Mouse (Mus musculus): ENCODE data around the gene Ets1.
A peak's percentile ranks its signal among the peaks of the same experiment; 100 is the strongest.

Gene Ets1

DNA sequence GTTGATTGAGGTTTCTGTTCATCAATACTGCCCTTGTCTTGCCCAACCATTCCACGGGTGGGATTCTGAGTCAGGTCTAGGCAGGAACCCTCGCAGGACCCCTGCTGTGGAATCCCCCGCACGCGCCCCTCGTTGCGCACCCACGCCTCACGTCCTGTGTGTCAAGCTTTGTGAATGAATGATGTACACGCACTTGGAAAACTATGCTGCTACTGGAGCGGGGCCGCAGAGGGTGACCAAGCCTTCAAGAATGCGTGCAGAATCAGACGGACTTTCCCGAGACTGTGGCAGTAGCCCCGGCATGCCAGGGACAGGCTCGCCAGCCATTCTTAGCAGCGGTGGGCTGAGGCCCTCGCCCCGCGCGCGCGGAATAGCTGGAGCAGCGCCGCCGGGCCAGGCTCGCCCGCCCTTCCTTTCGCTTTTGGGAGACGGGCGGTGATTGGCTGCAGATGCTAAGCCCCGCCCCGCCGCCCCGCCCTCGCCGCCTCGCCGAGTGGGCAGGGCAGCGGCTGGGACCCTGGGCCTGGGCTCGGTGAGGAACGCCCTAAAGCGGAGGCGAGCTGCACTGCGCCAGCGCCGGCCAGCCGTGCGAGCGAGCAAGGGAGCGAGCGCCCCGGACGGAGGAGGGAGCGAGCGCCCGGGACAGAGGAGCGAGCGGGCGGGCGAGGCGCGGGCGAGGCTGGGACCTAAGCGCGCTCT is 59.6 kb downstream of the Ets1 start:
- DNase-seq (ENCODE audit: low spot score), result peak; percentile 94

DNA sequence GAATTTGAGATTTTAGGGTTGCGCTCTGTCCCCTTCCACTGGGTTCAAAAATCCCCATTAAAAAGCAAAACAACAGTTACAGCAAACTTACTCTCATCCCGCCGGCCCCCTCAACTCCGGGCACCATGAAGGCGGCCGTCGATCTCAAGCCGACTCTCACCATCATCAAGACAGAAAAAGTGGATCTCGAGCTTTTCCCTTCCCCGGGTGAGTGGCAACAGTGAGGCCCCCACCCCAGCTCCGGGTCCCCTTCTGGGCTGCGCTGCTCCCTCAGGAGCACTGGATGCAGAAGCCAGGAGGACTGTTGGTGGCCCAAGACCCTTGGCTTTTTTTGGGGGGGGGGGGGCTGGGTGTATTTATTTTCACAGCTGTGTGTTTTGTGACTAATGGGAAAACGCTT is 60.2 kb downstream of the Ets1 start:
- DNase-seq (ENCODE audit: low spot score), result no peak

DNA sequence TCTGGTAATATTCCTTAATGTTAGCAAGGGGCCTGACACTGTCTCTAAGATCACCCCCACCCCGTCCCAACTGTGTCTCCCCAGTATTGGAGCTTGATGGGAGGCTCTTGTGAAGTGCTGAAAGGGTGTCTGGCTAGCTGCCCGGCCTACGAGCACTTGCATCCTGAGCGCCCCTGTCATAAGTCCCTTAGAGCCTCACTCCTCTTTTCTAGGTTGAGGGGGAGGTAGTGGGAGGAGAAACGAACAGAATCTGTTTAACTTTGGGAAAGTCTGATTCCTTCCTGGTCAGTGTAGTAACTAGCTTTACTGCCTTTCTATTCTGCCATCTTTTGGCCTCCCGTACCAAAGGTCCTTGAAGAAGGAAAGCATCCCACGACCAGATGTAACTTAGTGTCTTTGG is 60.7 kb downstream of the Ets1 start:
- DNase-seq (ENCODE audit: low spot score), result no peak

DNA sequence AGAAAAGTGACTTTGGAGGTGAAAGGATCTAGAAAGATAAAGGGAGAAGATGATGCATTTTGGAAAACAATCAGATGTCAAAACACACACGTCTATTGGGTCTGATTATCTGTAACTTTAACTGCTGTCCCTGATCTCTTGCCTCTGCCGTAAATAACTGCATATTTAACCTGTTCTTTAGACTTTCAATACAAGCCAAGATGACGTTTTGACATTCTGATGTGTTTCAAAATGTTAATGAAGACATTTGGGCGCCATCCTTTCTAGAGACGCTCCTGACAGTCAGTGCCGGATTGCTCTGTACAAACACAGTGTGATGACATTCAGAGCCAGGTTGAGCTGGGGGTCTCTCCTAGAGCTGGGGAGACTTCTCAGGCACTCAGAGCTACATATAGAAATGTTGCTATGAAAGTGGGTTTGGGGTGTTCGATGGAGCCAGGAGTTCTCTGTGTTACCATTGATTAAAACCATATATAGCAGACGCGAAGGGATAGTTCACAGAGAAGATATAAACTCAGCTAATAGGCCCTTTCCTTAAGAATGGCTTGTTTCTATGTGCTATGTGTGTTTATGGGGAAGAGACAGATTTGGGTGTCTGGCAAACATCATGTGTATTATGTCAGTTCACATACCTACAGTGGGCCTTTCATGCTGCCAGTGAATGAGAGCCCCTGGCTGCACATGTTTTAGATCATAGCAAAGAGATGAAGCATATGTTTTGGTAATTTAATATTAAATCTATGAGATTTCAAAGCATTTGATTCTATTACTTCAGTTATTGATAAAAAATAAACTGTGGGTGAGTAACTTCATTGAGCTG is 61.5 kb downstream of the Ets1 start:
- no peak for DNase-seq (ENCODE audit: low spot score)

DNA sequence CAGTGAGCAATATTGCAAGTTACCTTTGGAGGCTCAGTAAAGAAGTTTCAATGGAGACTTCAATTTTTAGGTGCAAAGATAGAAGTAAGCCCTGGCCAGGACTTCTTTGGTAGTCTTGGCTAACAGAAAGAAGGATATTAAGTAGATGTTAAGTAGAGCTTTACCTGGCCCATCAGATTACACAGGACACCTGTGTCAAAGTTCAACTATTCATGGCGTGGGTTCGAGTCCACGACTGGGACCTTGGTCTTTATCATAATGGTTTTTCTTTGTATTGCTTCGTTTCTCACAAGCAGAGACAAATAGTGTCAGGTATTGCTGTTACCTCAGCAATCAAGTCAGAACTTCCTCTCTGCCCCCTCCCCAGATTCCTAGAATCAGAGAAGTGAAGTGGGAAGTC is 62.7 kb downstream of the Ets1 start:
- no peak for DNase-seq (ENCODE audit: low spot score)

DNA sequence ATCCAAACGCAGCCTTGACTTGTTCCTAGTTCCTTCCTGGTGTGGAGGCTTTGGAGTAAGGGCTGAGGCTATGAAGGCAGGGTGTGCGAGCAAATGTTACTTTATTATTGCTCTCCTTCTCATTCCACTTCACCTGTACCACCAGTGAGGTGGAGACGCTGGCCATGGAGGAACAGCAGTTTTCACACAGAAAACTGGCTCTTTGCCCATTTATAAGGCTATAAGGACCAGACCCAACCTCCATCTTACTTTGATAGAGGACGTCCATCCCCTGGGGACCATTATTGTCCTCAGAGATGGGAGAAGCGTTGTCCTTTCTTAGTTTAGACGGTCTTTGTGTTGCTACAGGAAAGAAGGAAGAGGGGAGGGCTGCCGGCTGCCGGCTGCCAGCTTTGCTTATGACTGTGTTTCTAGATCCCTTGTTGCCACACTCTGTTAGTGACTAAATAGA is 63.4 kb downstream of the Ets1 start:
- no peak for DNase-seq (ENCODE audit: low spot score)

DNA sequence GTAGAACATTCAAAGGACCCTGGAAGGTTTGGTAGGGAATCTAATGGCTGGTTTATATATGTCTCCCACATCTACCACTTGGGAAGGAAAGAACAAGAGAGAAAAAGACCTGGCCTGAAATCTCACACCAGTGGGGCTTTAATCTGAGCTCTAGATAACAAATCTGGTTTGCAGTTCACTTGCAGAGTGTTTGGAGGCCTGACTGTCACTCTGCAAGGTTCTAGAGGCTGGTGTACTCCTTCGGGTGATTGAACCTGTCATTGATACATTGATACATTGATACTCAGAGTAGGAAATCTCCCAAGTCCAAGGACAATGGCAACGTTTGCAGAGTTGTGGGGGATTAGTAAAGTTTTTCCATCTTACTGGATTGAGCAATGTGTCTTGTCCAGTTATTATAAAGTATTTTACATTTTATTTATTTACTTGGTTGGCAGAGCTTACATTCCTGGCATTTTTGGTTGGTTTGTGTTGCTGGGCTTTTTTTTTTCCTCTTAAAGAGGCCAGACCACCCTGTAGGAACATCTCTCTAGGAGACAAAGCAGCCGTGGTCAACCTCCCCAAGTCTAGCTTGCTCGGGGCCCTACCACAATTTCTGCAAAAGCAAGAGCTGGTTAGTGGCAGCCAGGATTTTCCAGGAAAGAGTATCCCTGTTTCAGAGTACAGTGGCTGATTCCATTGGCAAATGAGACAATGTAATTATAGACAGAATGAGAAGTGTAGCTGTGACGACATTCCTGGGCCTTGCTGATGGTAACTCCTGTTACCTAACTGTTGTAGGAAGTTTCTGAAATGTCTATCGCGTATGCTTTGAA is 64.3 kb downstream of the Ets1 start:
- no peak for DNase-seq (ENCODE audit: low spot score)

DNA sequence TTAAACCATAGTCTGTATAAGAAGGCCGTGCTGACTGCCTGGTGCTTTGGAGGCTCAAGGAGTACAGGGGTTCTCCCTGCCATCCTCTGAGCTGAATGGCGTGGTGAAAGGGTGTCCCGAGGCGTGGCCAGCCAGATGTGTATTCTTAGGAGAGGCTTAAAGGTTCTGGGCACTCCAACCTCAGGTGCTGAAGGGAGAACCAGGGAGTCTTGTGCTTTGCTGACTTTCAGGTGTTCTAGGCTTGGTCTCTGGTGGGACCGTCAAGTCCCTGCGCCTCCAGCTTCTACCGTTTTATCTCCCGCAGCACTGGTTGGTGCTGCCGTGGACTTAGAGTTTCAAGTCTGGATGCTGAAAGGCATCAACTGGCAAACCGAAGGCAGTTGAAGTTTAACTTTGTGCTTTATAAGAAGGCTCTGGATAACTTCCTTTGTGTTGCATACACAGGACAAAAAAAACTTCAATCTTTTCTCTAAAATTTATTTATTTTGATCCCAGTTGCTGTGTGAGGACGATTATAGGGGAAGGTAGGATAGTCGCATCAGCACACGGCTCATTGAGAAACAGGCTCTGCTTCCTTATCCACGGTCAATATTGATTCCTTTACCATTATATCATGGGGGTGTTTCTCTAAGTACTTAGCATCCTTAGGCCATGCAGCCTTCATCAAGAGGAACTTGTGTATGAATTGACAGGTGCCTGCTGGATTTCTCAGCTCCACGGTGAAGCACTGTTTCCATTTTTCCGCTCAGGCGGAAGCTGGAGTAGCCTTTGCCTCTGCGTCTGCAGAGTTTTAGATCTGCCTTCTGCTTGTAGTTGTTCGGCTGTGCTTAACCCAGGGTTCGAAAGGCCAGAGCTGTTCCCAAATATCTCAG is 65.3 kb downstream of the Ets1 start:
- DNase-seq (ENCODE audit: low spot score), result no peak

DNA sequence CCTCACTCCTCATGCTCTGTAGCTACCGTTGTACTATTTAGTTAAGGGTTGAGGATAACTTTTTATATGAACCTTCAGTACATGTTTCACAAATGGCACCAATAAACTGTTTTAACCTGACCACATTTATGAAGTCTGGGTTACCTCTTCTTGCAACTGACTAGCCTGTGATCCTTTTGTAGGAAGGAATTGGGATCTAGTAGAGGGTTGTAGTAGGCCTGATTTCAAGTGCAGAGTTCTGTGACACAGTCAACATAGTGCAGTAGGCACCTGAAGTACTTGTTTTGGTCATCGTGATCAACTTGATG is 65.9 kb downstream of the Ets1 start:
- no peak for DNase-seq (ENCODE audit: low spot score)

DNA sequence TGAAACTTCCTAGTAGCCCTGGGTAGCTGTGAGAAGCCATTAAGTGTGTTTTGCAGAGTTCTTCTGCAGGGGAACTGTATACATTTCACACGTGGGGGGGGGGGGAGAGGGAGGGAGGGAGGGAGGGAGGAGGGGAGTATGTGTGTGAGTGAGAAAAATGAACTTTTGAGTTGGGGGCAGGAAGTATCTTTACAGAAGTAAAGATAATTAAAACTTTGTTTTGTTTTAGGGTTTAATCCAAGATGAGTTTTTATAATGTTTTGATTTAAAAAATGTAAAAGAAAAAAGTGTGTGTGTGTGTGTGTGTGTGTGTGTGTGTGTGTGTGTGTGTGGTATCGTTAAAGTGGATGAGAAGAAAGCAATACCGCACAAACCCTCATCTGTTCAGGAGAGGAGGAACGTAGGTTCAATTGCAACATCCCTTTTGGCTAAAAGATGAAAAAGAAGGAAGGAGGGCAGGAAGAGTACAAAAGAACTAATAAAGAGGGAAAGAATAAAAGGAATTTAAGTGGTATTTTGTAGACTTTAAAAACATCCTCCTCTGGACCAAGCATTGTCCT is 66.9 kb downstream of the Ets1 start:
- no peak for DNase-seq (ENCODE audit: low spot score)

DNA sequence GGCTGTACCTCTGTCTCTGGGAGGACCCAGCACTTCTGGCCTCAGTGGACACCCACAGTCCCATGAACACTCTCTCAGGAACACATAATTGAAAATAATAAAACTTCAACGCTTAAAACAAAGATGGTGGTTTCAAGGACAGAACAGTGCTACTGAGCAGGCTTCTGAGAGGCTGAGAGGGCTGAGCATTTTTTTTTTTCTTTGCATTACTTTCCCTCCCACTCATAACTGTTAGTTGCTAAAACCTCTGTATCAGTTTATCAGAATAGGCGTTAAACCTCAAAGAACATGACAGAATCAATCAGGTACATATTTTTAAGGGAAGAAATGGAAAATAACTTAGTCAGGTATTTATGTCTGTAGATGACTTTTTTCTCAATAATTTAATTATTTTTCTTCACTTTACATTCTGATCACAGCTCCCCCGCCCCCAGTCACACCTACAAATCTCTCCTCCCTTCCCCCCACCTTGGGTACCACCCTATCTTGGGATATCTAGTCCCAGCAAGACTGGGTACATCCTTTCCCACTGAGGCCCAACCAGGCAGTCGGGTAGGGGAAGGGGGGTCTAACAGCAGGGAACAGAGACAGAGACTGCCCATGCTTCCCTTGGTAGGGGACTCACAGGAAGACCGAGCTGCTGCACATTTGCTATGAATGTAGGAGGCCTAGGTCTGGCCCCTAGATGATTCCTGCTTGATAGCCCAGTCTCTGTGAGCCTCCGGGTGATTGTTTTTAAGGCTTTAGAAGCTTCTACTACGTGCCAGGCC is 68.1 kb downstream of the Ets1 start:
- no peak for DNase-seq (ENCODE audit: low spot score)

DNA sequence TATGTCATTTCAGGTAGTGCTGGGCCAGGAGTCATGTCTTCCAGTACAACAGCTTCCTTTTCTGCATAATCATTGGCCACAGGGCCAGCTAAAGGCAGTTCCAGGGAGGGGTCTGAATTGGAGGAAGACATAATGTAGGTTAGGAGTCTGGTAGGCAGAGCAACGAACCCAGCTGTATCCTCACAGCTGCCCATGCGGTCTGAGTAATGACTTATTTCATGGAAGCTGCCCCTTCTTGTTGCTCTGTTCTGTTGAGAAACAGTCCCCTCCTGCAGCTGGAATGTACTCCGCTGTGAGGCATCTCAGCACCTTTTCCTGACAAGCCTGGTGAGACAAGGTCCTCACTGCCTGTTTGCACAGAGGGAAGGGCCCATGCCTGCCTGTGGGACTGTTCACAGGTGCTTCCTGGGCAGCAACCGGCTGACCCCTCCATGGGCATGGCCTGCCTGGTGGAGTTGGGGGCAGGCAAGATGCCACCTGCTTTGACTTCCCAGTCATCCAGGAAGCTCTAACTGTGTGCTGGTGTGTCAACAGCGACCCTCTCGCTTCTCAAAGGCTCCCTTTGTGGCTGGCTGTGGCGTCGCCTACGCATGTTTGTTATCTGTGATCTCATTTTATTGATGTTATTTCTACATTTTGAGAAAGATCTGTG is 69.9 kb downstream of the Ets1 start:
- no peak for DNase-seq (ENCODE audit: low spot score)

DNA sequence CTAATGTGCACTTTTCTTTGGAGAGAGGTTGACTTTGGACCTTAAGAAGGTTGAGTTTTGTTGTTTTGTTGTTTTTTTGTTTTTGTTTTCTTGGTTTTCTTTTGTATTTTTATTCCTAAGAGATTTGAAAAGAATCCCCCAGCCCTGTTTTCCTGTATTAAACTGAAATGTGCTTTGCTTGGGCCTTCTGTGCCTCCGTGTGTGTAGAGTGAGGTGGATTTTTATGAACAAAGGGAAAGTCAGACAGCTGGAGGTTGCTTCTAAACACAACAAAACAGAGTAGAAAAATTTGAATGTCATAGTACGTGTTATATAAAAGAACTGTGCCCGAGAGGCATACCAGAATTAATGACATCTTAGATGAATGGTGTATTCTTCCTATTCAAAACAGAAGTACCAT is 71.4 kb downstream of the Ets1 start:
- DNase-seq (ENCODE audit: low spot score), result no peak

DNA sequence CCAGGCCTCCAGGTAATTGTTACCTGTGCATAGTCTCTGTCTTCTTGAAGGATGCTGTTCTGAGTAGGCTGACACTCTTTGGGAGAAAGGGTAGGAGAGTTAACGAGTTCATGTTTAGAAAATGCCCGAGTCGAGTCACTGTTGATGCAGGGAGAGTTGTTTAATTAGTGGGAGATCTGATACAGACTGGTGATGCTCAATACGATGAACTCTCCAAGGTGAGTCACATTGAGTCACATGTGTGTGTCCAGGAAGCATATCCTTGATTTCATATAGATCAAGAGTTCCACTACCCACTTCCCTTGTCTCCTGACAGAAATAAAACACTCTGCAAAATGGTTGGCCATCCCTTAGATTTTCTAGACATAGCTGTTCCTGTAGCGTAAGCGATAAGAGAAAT is 72.5 kb downstream of the Ets1 start:
- no peak for DNase-seq (ENCODE audit: low spot score)

DNA sequence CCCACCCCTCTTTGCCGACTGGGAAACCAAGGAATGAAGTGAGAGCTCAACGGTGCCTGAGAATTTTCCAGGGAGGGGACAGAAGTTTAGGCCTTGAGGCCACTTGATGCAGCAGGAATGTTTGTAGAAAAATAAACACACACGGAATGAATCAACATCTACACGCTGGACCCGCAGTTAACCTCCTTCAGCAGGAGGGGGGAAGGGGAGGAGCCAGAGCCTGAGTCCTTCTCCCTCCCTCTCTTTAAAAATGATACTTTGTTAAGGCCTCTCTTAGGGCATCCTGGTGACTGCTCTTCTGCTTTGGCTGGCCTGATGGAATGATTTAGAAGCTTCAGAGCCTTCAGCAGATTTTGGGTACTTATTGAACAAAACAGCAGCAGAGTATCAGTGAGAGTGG is 73.3 kb downstream of the Ets1 start:
- DNase-seq (ENCODE audit: low spot score), result no peak

DNA sequence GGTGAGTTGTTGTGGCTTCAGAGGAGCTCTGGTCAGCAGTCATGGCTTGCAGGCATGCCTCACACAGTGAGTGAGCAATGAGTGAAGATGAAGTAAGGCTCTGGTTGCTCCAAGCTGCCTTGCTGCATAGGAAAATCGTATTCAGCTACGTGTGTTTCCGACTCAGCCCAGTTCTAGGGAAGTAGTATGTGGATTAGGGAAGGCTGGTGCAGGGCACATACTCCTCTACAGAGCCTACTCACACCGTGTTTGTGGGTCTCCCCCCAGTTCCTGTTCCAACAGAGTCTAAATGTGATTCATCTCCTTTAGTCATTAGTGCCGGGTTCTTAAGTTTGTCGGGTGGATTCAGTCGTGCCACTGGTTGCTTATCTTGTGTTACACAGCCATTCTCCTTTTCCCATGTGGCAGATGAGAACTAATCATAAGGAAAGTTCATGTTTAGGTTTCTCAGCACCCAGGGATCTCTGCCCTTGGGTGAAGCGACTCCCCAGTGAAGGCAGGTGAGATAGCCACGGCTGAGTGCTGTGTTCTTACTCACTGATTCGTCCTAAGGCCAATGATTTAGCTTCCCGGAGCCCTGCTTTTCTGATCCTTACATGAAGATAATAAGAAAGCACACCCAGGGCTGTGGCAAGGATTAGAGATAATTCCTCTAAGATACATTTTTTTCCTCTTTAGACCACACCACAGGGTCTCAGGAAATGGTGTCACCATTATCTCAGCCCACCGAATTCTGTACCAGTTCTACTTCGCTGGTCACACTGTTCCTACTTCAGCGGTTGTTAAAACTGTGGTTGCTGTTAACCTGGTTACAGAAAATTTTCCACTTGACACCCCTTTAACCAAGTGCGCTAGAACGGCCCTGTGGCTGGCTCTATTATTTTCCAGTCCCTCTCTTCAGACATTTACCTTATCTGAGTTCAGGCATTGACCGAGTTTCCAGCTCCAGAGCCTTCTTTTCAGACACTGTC is 74.0 kb downstream of the Ets1 start:
- no peak for DNase-seq (ENCODE audit: low spot score)

DNA sequence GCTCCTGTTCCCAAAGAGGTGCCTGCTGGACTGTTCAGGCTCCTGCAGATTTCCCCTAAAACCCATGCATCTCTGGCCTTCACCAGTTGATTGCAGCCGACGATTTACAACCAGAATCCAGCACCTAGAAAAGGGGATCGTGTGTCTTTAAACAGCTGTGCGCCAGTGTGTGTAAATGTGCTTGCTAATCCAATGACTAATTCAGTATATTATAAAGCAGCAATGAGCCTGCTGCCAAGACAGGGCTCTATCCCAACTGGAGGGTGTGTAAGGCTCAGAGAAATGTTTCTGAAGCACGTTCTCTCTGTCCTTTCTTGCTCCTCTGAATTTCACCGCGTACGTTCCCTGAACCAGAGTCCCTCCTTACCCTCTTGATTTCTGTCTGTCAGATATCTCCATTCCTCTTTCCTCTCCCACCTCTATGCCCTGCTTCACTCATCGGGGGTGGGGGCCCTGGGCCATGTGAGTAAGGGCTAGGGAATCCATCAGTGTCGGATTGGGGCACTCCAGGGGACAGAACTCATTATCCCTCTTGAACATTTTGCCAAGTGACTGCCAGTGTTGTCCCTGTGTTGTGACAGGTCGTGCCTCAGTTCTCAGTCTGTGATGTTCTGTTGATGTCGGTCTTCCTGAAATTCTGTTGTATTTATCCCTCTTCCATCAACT is 75.1 kb downstream of the Ets1 start:
- DNase-seq (ENCODE audit: low spot score), result peak; percentile 38

DNA sequence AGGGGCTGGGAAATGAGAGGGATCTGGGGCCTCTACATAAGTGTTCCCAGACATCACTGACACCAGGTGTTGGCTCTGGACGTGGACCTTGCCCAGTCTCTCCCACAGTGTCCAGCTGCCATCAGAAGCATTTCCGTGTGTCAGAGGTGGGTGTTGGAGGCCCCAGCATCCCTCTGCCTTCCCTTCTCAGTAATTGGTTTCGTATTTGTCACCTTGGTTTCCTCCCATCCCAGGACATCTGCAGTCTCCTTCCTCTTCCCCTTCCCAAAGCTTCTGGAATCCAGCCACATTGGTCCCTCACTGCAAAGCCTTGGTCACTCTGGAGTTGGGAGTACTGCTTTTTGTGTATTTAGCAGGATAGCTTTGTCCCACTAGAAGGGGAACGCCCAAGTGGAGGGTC is 75.7 kb downstream of the Ets1 start:
- no peak for DNase-seq (ENCODE audit: low spot score)
